Mouse (Mus musculus): ENCODE measurements around the gene Tbcd.

DNA sequence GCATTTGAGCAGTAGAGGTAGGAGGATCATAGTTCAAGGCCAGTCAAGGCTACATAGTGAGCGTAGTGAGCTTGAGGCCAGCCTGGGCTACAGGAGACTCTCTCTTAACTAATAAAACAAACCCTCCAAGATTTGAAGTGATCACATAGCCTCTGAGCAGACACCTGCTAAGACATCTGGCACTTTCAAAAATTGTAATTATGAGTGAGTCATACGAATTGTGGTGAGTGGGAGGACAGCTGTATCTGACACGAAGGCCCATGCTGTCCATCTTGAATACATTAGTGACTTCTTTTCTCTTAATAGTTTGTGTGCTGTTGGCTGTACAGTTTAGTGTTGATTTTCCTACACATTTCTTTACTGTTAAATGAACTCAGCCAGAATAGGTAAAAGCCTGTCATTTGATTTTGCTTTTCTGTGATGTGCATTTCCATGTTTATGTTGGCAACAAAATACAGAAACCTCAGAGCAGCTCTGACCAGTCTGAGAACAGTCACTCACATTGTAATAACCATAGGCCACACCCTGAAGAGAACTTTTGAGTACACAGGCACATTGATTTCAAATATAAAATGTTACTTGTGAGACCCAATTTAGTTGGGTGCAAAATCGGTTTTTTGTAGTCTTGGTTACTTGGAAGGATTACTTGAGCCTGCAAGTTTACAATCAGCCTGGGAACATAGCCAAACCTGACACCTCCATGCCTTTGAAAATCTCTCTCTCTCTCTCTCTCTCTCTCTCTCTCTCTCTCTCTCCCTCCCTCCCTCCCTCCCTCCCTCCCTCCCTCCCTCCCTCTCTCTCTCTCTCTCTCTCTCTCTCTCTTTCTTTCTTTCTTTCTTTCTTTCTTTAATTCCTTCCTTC, 50.5 kb downstream of the Tbcd start:
- TF ChIP-seq POLR2A (IDR thresholded peaks at IDR 0.05; ENCODE audit: control insufficient read depth, extremely low read depth, insufficient read depth, low read length, poor library complexity) (no peak), CTCF (IDR thresholded peaks at IDR 0.05; ENCODE audit: borderline replicate concordance, control insufficient read depth, extremely low read depth, insufficient read depth, low read length, poor library complexity) (no peak)

All from thymus, adult 2 months (tissue).